Mouse (Mus musculus): Measurements from ENCODE around the gene Elmo3.

Gene Elmo3

DNA sequence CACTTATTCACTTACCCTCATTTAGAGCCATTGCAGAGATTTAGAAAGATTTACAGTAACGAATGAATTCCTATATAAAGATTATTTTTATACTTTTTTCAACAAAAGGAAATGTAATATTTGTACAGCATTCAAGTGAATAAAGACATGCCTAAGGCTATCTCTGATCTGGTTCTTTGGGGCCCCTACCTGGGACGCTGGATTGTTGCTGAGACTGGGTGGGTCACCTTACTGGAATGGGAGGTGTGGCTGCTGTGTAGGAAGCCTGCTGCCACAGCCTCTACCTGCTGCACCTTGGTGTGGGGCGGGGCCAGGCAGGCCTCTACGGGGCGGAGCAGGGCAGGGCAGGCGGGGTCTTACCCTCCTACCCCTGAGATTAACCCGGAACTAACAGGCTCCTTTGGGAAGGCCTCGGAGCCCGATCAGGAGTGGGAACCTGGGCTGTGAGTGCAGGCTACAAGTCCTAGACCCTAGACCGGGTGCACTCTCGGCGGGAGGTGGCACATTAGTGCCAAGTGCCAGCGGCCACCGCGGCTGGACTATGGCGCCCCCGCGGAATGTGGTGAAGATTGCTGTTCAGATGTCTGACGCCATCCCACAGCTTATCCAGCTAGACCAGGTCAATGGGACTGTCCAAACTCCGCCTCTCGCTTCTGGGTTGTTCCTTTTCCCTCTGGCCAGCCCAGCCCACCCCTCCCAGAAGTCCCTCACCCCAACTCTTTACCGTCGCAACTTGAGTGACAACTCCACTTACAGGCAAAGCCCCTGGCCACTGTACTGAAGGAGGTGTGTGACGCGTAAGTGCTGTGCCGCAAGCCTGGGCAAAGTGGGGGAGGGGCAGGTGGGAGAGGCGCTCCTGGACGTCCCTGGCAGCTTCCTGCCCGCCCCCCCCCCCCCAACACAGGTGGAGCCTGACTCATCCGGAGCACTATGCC is at the start of gene Elmo3:
Gene Elmo3 (plus strand): TSS at position 391 of the 935 bp plus-strand sequence.
- DNase-seq: peak; percentile 87 to 95

DNA sequence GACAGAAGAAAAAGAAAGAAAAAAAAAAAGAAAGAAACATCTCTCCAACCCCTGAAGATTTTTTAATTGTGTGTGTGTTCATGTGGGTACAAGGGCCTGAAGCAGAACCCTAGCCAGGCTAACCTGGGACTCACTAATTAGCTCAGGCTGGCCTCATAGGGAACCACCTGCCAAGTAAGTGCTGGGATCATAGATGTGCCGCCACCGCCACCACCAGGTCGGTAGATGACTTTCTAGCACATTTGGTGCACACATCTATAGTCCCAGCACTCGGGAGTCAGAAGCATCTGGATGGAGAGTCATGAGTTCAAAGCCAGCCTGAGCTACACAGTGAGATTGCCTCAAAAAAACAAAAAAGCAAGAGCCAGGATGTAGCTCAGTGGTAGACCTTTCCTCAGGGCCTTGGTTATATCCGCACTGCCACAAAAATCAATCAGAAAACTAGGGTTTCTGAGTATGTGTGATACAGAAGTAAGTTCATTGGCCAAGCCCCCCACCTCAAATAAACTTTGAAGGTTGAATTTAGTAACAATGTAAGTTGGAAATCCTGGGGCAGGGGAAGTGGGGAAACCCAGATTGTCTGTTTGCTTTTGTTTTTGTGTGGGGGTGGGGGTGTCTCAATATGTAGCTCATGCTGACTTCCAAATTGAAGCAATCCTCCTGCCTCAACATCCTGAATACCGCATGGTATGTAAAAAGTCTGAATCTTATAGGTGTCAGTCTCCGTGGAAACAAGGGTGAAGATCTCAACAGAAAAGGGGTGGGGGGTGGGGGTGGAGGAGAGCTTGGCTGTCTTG is 47.9 kb upstream of the Elmo3 start:
- no peak for DNase-seq

DNA sequence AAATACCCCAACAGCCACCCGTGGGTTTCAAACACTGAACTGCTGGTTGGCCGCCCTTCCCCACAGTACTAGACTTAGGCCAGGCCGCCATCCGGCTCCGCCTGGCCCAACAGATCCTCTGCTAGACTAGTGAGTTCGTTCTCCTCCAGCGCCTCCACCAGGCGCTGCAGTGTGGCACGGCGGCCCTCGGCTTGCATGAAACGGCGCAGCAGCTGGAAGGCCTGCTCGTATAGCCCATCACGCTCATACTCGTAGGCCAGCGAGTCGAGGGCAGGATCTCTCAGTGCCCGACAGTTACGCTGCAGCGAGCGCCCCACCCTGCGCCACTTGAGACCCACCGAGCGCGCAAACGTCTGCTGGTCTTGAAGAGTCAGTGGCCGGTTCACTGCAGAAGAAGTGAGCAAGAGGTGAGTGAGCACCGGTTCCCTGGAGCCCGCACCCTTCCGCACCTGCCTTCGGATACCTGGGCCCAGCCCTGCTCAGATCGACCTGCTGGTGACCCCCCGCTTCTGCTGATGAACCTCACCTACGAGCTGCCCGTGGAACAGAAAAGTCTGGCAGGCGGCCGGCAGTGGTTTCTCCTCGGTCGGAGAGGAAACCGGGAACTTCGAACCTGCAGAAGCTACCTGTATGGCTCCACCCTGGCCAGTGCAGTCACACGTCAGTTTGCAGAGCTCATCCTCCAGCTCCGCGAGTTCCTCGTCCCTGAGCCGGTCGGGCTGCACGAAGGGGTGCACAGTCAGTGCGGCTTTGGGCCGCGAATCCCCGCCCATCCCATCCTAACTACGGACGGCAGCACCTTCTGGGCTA is 46.3 kb upstream of the Elmo3 start:
- peak in 1 of 2 experiments; percentile 44 for DNase-seq

GRCm38 (mm10) chr8:105259721-105260320 is 45.6 kb upstream of the Elmo3 start:
- DNase-seq: peak; percentile 73 to 75

DNA sequence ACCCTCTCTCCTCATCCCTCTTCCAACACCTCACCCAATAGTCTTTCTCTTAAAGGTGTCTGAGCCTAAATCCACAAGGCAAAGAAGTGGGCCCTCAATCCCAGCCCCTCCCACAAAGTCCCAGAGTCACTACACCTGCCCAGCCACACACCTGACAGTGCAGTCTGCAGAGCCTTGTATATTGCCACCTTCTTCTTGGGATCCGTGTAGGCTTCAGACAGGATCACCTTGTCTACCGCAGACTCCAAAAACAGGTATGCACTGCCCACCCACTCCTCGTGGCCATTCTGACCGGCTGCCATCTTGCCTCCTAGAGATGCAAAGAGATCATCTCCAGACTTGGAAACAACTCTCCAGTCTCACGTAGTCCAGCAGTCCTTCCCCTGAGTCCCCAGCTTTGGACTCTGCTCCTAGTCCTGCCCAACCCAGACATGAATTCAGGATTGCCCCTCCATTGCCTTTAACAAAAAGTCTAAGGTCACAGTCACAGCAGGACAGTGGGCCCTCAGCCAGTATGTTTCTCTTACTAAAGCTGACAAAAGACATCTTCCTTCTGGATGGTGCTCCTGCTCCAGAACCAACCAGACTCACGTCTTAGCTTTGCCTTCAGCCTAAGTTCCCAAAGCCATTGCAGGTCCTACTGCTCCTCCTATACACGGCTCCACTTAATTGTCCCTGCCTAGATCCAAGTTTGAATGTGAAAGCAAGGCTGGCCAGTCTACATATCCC is 44.9 kb upstream of the Elmo3 start:
- no peak for DNase-seq

DNA sequence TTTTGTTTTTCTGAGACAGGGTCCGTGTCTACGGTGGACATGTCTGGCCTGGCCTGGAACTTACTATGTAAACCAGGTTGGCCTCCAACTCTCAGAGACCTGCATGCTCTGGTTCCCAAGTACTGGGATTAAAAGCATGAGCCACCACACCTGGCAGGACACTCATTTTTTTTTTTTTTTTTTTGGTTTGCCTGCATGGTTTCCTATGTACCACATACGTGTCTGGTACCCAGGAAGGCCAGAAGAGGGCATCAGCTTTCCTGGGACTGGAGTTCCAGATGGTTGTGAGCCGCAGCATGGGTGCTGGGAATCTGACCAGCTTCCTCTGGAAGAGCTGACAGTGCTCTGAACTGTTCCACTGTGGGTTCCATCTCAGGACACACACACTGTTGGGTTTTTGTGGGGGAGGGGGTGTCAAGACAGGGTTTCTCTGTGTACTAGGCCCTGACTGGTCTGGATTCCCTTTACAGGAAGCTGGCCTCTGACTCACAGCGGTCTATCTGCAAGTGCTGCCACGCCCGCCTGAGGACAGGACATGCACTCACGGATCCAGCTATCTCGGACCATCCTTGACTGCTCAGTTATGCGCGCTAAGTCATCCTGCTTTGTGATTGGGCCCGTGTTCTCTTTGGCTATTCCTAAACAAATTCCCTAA is 43.9 kb upstream of the Elmo3 start:
- no peak for DNase-seq

- peak in 1 of 2 experiments; percentile 18 for DNase-seq
These were observed 42.0 kb upstream of the Elmo3 start for GRCm38 (mm10) chr8:105263244-105263912.

- peak; percentile 82 to 89 for DNase-seq
These were observed 41.1 kb upstream of the Elmo3 start, which contains the start of the genes Tradd and Fbxl8 for GRCm38 (mm10) chr8:105264024-105264982. Tradd (minus strand) TSS chr8:105264609. Fbxl8 (plus strand) TSS chr8:105264648.

- peak in 1 of 2 experiments; percentile 59 for DNase-seq
These were observed 40.3 kb upstream of the Elmo3 start for GRCm38 (mm10) chr8:105265128-105265527.

- DNase-seq: no peak
These were observed 38.6 kb upstream of the Elmo3 start for GRCm38 (mm10) chr8:105266775-105267174.

DNA sequence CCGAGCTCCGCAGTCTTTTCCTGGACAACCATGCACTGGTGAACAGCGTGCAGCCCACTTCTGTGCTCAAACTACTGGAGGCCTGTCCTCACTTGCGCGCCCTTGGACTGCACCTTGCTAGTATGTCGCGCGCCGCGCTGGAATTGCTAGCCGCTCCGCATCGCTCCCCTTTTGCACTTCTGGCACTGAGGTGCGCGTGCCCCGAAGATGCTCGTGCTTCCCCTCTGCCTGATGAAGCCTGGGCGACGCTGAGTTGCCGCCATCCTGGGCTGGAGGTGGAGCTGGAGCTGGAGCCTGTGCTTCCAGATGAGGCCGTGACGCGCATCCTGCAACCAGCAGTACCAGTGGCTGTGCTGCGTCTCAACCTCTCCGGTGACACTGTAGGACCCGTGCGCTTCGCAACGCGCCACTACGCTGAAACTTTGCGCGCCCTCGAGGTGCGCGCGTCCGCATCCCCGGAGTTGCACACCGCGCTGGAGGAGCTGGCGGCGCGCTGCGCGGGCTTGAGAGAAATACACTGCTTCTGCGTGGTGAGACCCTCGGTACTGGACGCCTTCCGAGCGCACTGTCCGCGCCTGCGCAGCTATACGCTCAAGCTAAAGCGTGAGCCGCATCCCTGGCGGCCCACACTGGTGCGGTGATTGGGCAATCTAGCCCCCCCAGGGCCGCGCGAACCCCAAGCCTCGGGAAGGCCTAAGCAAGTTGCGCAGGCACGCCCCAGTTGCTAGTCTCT is 36.9 kb upstream of the Elmo3 start:
- DNase-seq: peak in 1 of 2 experiments; percentile 55

GRCm38 (mm10) chr8:105269075-105269458 is 36.3 kb upstream of the Elmo3 start:
- peak; percentile 43 to 62 for DNase-seq

DNA sequence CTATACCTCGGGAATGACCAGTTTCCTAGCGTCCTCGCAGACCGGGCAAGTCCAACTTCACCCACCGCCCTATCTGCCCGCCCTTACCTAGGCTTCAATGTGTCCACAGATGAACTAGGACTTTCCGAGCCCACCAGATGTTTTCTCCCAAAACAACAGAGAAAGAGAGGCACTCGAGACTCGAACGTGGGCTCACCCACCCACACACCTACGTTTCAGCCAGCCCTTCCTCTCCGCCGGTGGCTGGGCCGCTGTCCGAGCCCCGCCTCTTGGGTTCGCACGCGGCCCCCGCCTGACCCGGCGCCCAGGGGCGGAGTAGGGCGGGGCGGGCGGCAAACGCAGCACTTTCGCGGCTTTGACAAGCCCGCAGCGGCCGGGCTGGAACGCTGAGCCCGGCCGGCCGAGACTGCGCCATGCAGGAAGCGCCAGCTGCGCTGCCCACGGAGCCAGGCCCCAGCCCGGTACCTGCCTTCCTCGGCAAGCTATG is 35.9 kb upstream of the Elmo3 start, which contains the start of gene Hsf4:
Gene Hsf4 (plus strand): TSS at position 341 of the 487 bp plus-strand sequence.
- peak; percentile 66 to 88 for DNase-seq

- no peak for DNase-seq
These were observed 35.1 kb upstream of the Elmo3 start for GRCm38 (mm10) chr8:105270101-105270915.

DNA sequence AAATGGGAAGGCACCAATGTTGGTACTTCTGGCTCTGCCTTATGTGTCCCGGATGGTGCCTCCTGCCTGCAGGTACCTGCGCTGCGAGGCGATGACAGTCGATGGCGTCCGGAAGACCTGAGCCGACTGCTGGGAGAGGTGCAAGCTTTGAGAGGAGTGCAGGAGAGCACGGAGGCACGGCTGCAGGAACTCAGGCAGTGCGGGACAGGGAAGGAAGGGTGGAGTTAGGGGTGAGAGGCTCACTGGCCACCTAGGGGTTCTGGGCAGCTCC is 34.5 kb upstream of the Elmo3 start:
- no peak for DNase-seq

DNA sequence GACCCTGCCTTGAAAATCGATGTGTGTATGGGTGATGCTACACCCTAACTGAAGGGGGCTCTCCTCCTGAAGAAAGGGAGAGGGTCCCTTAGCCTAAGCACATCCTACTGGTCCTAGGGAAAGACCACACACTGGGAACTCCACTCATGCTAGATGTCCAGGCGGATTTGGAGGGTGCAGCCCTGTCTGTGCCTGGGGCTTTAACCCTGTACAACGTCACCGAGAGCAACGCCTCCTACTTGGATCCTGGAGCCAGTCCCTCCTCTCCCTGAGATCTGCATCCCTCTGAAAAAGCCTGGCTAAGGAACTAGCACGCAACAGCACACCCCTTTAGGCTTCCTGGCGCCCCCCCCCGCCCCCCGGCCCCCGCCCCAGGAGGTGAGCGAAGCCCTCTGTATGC is 30.0 kb upstream of the Elmo3 start:
- no peak for DNase-seq

GRCm38 (mm10) chr8:105275840-105276239 is 29.6 kb upstream of the Elmo3 start, which contains the start of gene Nol3:
Nol3 (plus strand) TSS chr8:105276140.
- DNase-seq: no peak

All from kidney, postnatal 25 days (tissue).